In the genomic region with DNA sequence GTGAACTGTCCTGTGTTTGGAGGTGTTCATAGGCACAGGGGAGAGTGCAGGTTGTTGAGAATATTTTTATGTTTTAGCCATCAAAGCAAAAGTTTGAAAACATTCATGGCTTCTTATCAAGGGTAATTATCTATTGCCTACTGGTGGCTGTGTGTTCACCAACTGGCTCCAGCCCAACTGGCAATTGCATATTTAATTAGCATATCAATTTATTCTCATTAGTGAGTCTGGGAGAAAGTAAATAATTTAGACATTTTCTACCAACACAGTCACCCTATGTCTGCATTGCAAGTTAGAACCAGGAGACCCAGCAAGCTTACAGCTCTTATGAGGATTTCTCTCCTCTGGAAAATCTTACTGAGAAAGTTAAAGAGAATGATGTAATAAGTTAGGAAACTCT, we compare ENCODE assay signal across 15 mouse cellular contexts.
"Had no signal": no experiment of that assay in that cellular context is flagged by ENCODE, and none has a peak within 500 bp of the region (broad histone marks: within the 10 kb centered on the region; RNA-seq: fewer than 3 reads in every experiment).

No protein-coding gene starts in this region.

- H3K4me2 ChIP-seq: lung, embryonic 14.5 days; midbrain, embryonic 12.5 days; neural tube, embryonic 12.5 days; stomach, embryonic 15.5 days had no signal

- H3K36me3 ChIP-seq: midbrain, embryonic 12.5 days; neural tube, embryonic 12.5 days; stomach, embryonic 15.5 days had no signal

- H3K27ac ChIP-seq: liver, embryonic 14.5 days; midbrain, embryonic 12.5 days; neural tube, embryonic 12.5 days; stomach, embryonic 15.5 days; stomach, postnatal 0 days had no signal

- H3K4me3 ChIP-seq: midbrain, embryonic 12.5 days; myocyte; neural tube, embryonic 12.5 days; stomach, embryonic 15.5 days had no signal

- H3K9me3 ChIP-seq: midbrain, embryonic 12.5 days; neural tube, embryonic 12.5 days; stomach, embryonic 15.5 days had no signal

- H3K9ac ChIP-seq: liver, embryonic 14.5 days; lung, embryonic 14.5 days; midbrain, embryonic 12.5 days; neural tube, embryonic 12.5 days; stomach, embryonic 15.5 days had no signal

- DNase-seq: lung, adult 18-20 months; lung, embryonic 14.5 days; lung, postnatal 10 days; lung, postnatal 4 days; right cerebral cortex, postnatal 14 days; thymus, adult 2 months; thymus, postnatal 25 days; thymus, postnatal 4 days had no signal

- H3K27me3 ChIP-seq: midbrain, embryonic 12.5 days; neural tube, embryonic 12.5 days; stomach, embryonic 15.5 days had no signal

- H3K4me1 ChIP-seq: midbrain, embryonic 12.5 days; neural tube, embryonic 12.5 days; stomach, embryonic 15.5 days had no signal

- ATAC-seq: midbrain, embryonic 16.5 days had no signal
